Mouse (Mus musculus) kidney, postnatal 0 days (tissue): ENCODE measurements around the gene Tfcp2. TPM values are rescaled to one million over a fixed set of nuclear protein-coding genes. Genes with fewer than 3 reads are reported as not detected.
"Not testable (repeated sequence)": the region's sequence is repeated elsewhere in the genome, so short reads cannot be mapped to it uniquely, and the experiment has no call there.

ENCODE experiments used
- ATAC-seq: fragments of 200-750 bp; cut with Nextera tagmentation; replicated peaks from 2 replicates; pipeline ENCODE4 v1.8.0; 2017; ENCODE audit warnings: low read depth, moderate number of reproducible peaks, moderate TSS enrichment, moderate library complexity; ENCODE audit not compliant: low FRiP score
- DNase-seq: peaks from one replicate; pipeline ENCODE4 v3.0.0-alpha.2; 2016; ENCODE audit warnings: low spot score
- H3K27ac ChIP-seq: fragments of 300-500 bp; sonication (generic); 2 replicates; pipeline ENCODE4 v1.5.1; 2014; ENCODE audit warnings: mild to moderate bottlenecking
- H3K27me3 ChIP-seq: fragments of 300-500 bp; sonication (generic); 2 replicates; pipeline ENCODE4 v1.6.1; 2014; ENCODE audit warnings: low read length, mixed read lengths; ENCODE audit not compliant: insufficient read depth
- H3K36me3 ChIP-seq: fragments of 300-500 bp; sonication (generic); 2 replicates; pipeline ENCODE4 v1.6.1; 2014; ENCODE audit warnings: low read length, mixed read lengths; ENCODE audit not compliant: insufficient read depth
- H3K4me1 ChIP-seq: fragments of 300-500 bp; sonication (generic); replicated peaks from 2 replicates; pipeline ENCODE4 v1.6.1; 2014; ENCODE audit warnings: antibody characterized with exemption, low read length, mixed read lengths; ENCODE audit not compliant: insufficient read depth
- H3K4me2 ChIP-seq: fragments of 300-500 bp; sonication (generic); 2 replicates; pipeline ENCODE4 v1.6.1; 2014; ENCODE audit warnings: mild to moderate bottlenecking, low read length, moderate library complexity, mixed read lengths
- H3K4me3 ChIP-seq: fragments of 300-500 bp; sonication (generic); replicated peaks from 2 replicates; pipeline ENCODE4 v1.5.1; 2014; ENCODE audit warnings: low read depth, low read length
- H3K9ac ChIP-seq: fragments of 300-500 bp; sonication (generic); 2 replicates; pipeline ENCODE4 v1.6.1; 2014; ENCODE audit warnings: low read depth, low read length
- H3K9me3 ChIP-seq: fragments of 300-500 bp; sonication (generic); replicated peaks from 2 replicates; pipeline ENCODE4 v1.6.1; 2016; ENCODE audit warnings: low read length, inconsistent platforms, mixed read lengths
- CTCF ChIP-seq: IDR thresholded peaks from 2 replicates; pipeline ENCODE4 v1.5.1; 2016; ENCODE audit warnings: antibody characterized with exemption, low read depth, mild to moderate bottlenecking, moderate library complexity
- WGBS: fragments of 180-500 bp; shearing (Covaris S2); extraction: QIAGEN DNeasy Blood & Tissue Kit; methylation state at CpG from one replicate; pipeline ENCODE4 v1.1.7; 2014; 5-methylcytosine and 5-hydroxymethylcytosine counted together
- polyA plus RNA-seq: library from polyadenylated mRNA; unstranded; fragments of >200 nt; fragmentation: Nextera tagmentation; extraction: Ambion mirVana; gene quantifications from 2 replicates; pipeline ENCODE4 v1.2.1, GENCODE M21; 2015

Gene Tfcp2
- polyA plus RNA-seq, 1 experiment from 2014 or later: 29.1 TPM

DNA sequence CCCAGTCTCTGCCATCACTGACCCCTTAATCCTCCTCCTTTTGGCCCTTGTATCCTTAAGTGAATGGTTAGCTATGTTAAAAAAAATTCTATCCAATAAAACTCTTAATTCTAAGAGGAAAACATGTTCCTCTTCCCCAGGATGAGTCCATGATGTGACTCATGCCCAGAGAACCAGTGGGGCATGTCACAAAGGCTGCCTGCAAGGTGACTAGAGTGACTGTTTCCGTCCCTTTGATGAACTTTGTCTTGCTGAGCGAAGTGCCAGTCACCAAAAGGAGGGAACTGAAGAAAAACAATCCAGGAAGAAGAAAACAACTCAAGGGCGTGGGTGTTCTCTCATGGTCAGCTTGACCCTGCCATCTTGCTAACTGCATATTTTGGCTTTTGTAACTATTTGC is 17.4 kb upstream of the Tfcp2 start:
- H3K27me3 ChIP-seq: no peaks in the 10 kb centered on the region
- no peak for TF ChIP-seq CTCF
- DNase-seq: no peak

DNA sequence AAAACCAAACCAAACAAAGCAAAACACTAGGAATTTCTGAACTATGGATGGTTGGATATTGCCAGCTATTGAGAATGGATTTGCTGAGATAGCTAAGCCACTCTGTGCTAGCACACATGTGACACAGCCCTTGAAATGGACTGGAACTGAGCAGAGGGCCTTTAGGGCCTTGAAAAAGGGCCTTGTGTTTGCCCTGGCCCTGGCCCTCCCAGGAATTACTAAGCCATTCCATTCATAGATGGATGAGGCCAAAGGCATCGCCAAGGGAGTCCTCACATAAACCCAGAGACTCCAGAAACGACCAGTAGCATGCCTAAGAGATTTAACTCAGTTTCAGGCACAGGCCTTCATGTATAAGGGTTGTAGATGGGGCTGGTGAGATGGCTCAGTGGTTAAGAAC is 14.7 kb upstream of the Tfcp2 start:
- Histone ChIP-seq H3K36me3 (no peaks in the 10 kb centered on the region), H3K4me1 (no peaks in the 10 kb centered on the region), H3K4me2 (no peak overlapping the region), H3K9me3 (no peaks in the 10 kb centered on the region), H3K27ac (no peak overlapping the region), H3K4me3 (no peak overlapping the region), H3K9ac (no peak overlapping the region), H3K27me3 (no peaks in the 10 kb centered on the region)
- 76% methylated on average over 2 of the region's 2 CpGs for WGBS
- DNase-seq: no peak
- no peak for TF ChIP-seq CTCF
- ATAC-seq: no peak

More for the DNA sequence above, 17.4 kb upstream of the Tfcp2 start:
- Histone ChIP-seq H3K9ac (no peak overlapping the region), H3K4me2 (no peak overlapping the region), H3K9me3 (no peaks in the 10 kb centered on the region), H3K27ac (no peak overlapping the region), H3K36me3 (no peaks in the 10 kb centered on the region), H3K4me1 (peaks cover 7% of the 10 kb centered on the region), H3K4me3 (no peak overlapping the region)
- 54% methylated on average over 3 of the region's 3 CpGs for WGBS
- ATAC-seq: no peak; the same call in 1 of the 2 replicates

DNA sequence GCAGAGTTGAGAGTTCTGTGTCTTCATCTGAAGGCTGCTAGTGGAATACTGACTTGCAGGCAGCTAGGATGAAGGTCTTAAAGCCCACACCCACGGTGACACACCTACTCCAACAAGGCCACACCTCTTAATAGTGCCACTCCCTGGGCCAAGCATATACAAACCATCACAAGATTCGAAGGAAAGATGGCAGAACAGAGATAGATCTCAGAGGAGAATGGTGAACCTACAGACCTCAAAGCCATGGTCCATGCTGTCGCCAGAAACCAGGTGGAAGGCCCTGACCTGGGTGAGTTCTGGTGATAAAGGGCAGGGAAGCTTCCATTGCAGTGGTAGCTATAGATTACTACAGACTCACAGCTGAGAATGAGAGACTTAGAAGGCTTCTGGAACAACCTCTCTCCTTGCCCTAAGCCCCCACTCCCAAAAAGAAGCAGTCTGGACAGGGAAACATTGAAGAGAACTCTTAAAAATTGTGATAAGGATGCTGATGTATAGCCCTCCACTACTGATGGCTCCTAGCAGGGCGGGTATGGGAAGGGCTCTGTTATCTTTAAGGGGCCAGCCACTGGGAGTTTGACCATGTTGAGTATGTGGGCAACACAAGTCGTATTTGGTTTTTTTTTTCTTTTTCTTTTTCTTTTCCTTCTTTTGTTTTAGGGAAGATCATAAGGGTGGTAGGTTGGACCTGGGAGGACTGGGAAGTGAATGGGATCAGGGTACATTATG is 6.1 kb upstream of the Tfcp2 start:
- ATAC-seq: no peak
- TF ChIP-seq CTCF: no peak
- Histone ChIP-seq H3K4me2 (no peak overlapping the region), H3K36me3 (no peaks in the 10 kb centered on the region), H3K4me1 (no peaks in the 10 kb centered on the region), H3K27me3 (no peaks in the 10 kb centered on the region), H3K4me3 (no peak overlapping the region), H3K27ac (no peak overlapping the region), H3K9ac (no peak overlapping the region), H3K9me3 (no peaks in the 10 kb centered on the region)
- WGBS: 78% methylated on average over 5 of the region's 5 CpGs
- no peak for DNase-seq

DNA sequence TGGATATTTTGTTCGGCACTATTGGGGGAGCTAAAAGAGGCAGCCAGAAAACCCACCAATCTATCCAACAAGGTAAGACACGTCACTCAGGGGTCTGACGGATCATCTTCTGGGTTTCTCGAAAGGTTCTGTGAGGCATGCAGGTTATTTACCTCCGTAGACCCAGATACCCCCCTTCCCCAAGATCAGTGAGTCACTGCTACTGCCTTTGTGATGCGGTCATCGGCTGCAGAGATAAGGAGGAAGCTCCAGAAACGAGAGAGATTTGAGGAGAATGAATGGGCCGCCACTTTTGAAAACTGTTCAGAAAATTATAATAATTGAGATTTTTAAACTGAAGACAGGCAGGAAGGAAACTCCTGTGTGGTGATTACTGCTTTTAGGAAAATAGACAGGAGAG is 4.6 kb upstream of the Tfcp2 start:
- Histone ChIP-seq H3K27me3 (no peaks in the 10 kb centered on the region), H3K9me3 (no peaks in the 10 kb centered on the region), H3K4me2 (no peak overlapping the region), H3K36me3 (no peaks in the 10 kb centered on the region), H3K9ac (no peak overlapping the region), H3K4me3 (no peak overlapping the region), H3K27ac (no peak overlapping the region), H3K4me1 (no peaks in the 10 kb centered on the region)
- 84% methylated on average over 9 of the region's 9 CpGs for WGBS
- no peak for DNase-seq
- no peak for ATAC-seq
- TF ChIP-seq CTCF: no peak

DNA sequence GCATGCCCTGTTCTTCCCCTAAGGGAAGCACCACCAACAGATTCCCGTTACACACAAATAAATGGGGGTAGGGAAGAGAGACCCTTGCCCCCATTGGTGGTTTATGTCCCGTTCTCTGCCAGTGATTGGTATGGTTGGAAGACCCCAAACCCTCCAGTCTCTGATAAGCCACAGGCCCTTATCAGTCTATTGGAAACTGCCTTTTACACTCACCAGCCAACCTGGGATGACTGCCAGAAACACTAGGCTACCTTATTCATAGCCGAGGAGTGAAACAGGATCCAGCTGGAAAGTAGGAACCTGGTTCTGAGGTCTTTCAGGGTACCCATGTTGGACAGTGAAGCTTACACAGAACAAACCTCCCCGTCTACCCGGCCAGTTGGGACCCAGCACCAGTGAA is 4.2 kb upstream of the Tfcp2 start:
- Histone ChIP-seq H3K27me3 (no peaks in the 10 kb centered on the region), H3K36me3 (no peaks in the 10 kb centered on the region), H3K9me3 (no peaks in the 10 kb centered on the region), H3K9ac (no peak overlapping the region), H3K27ac (no peak overlapping the region), H3K4me3 (no peak overlapping the region), H3K4me1 (no peaks in the 10 kb centered on the region), H3K4me2 (no peak overlapping the region)
- DNase-seq: no peak
- 81% methylated on average over 5 of the region's 5 CpGs for WGBS
- no peak for TF ChIP-seq CTCF
- no peak for ATAC-seq

DNA sequence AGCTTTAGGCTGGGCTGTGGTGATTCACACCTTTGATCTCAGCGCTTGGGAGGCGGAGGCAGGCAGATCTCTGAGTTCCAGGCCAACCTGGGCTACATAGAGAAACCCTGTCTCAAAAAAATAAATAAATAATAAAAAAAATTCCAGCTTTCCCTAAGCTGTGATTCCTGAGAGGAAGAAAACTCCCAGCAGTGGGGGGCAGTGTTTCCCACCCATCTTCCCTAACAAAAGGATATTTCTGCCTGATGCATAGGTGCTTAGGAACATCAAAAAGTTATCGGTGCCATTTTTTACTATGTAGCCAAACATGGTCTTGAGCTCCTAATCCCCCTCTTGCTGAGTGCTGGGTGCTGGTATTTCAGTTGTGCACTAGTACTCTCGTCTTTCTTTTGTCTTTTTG is 1.5 kb downstream of the Tfcp2 start:
- Histone ChIP-seq H3K9me3 (no peaks in the 10 kb centered on the region), H3K36me3 (0 out of 2 replicates have a peak, but pooled peaks cover 3% of the 10 kb centered on the region), H3K4me3 (no peak overlapping the region), H3K27ac (0 out of 2 replicates have a peak overlapping the region, but pooled peaks have one; percentile 98), H3K9ac (no peak overlapping the region), H3K4me1 (no peaks in the 10 kb centered on the region), H3K27me3 (no peaks in the 10 kb centered on the region), H3K4me2 (peak overlapping the region; percentile 94; the same call in 1 of the 2 replicates)
- WGBS: 89% methylated on average over 4 of the region's 4 CpGs
- TF ChIP-seq CTCF: peak; percentile 42
- peak; percentile 22 for DNase-seq
- ATAC-seq: no peak

DNA sequence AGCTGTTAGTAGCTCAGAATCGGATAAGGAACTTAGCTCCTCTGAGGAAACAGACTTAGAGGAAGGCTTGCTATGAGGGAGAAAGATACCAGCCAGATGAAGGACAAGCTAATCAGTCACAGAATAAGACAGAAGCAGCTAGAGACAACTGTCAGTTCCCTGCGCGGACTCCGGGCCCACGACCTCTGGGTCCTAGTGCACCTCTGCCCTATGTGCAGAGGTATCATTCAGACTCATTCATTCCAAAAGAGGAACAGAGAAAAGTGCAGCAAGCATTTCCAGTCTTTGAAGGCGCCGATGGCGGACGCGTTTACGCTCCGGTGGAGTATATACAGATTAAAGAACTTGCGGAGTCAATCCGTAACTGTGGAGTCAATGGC is 8.2 kb downstream of the Tfcp2 start:
- H3K4me2 ChIP-seq, H3K27me3 ChIP-seq, H3K9me3 ChIP-seq, ATAC-seq, H3K4me1 ChIP-seq, H3K27ac ChIP-seq, DNase-seq, H3K9ac ChIP-seq, H3K4me3 ChIP-seq: not testable (repeated sequence)
- whole genome bisulfite sequencing: 97% methylated on average over 14 of the region's 14 CpGs
- peaks cover 14% of the 10 kb centered on the region; the same call in 1 of the 2 replicates for H3K36me3 ChIP-seq

DNA sequence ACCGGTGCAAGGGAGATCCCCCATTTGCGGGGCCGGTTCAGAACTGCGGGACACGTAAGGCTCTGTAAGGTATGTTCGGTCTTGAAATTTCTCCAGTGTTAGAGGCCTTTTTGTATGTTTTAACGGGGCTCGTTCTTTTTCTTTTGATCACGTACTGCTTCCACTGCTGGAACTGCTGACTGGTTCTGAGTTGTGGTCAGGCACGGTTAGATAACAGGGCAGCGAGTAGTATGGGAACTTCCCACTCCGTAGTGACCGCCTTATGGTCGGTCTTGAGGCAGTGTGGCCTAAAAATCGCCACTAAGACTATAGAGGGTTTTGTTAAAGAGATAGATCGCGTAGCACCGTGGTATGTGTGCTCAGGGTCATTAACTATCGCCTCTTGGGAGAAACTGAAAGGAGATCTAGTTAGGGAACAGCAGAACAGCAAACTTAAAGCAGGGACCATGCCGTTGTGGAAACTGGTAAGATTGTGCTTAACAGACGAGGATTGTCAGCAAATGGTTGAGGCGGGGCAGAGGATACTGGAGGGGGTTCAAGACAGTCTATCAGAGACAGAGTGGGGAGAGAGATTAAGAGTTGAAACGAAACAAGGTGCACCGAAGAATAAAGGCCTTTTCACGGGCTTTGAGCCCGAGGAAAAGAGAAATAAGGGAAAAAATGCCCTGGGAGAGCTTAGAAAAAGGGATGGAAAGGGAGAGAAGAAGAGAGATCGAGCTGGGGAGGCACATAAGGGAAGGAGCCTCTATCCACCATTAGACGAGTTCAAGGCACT is 8.7 kb downstream of the Tfcp2 start:
- not testable (repeated sequence) for H3K4me3 ChIP-seq, H3K27ac ChIP-seq, H3K9ac ChIP-seq, ATAC-seq, DNase-seq, H3K4me1 ChIP-seq, H3K27me3 ChIP-seq, H3K9me3 ChIP-seq, H3K4me2 ChIP-seq
- WGBS: 98% methylated on average over 24 of the region's 28 CpGs
- peaks cover 11% of the 10 kb centered on the region; the same call in 1 of the 2 replicates for H3K36me3 ChIP-seq
